Mouse (Mus musculus): ENCODE data around the gene Mmel1. TPM values are rescaled to one million over a fixed set of nuclear protein-coding genes. Genes with fewer than 3 reads are reported as not detected.
A peak's percentile ranks its signal among the peaks of the same experiment; 100 is the strongest.

The Mmel1 gene
- not detected in 2 replicates for total RNA-seq (2014; fragmentation: Nextera tagmentation)
- not detected in 2 replicates for total RNA-seq (2017)

GRCm38 (mm10) chr4:154869440-154869839 is at the start of gene Mmel1:
Mmel1 (plus strand) TSS chr4:154869585.
- ATAC-seq (replicated peaks; ENCODE audit: poor library complexity, severe bottlenecking), result no peak

GRCm38 (mm10) chr4:154825662-154826061 is 43.7 kb upstream of the Mmel1 start:
- peak; percentile 87 for ATAC-seq (replicated peaks; ENCODE audit: poor library complexity, severe bottlenecking)

GRCm38 (mm10) chr4:154826224-154826623 is 43.2 kb upstream of the Mmel1 start:
- ATAC-seq (replicated peaks; ENCODE audit: poor library complexity, severe bottlenecking), result peak; percentile 59

- no peak for ATAC-seq (replicated peaks; ENCODE audit: poor library complexity, severe bottlenecking)
Observed at GRCm38 (mm10) chr4:154827181-154827580, 42.2 kb upstream of the Mmel1 start.

- ATAC-seq (replicated peaks; ENCODE audit: poor library complexity, severe bottlenecking), result no peak
Observed at GRCm38 (mm10) chr4:154827861-154828610, 41.3 kb upstream of the Mmel1 start.

GRCm38 (mm10) chr4:154831915-154832573 is 37.3 kb upstream of the Mmel1 start:
- ATAC-seq (replicated peaks; ENCODE audit: poor library complexity, severe bottlenecking), result no peak

GRCm38 (mm10) chr4:154836183-154836915 is 33.0 kb upstream of the Mmel1 start:
- no peak for ATAC-seq (replicated peaks; ENCODE audit: poor library complexity, severe bottlenecking)

GRCm38 (mm10) chr4:154837170-154837569 is 32.2 kb upstream of the Mmel1 start, which contains the start of gene Ttc34:
Ttc34 (plus strand) TSS chr4:154837459.
- peak; percentile 92 for ATAC-seq (replicated peaks; ENCODE audit: poor library complexity, severe bottlenecking)

GRCm38 (mm10) chr4:154838741-154839140 is 30.6 kb upstream of the Mmel1 start:
- ATAC-seq (replicated peaks; ENCODE audit: poor library complexity, severe bottlenecking), result no peak

GRCm38 (mm10) chr4:154839406-154839805 is 30.0 kb upstream of the Mmel1 start:
- no peak for ATAC-seq (replicated peaks; ENCODE audit: poor library complexity, severe bottlenecking)

- ATAC-seq (replicated peaks; ENCODE audit: poor library complexity, severe bottlenecking), result no peak
Observed at GRCm38 (mm10) chr4:154852696-154853095, 16.7 kb upstream of the Mmel1 start.

GRCm38 (mm10) chr4:154853881-154854280 is 15.5 kb upstream of the Mmel1 start:
- no peak for ATAC-seq (replicated peaks; ENCODE audit: poor library complexity, severe bottlenecking)

GRCm38 (mm10) chr4:154854676-154855345 is 14.6 kb upstream of the Mmel1 start:
- peak; percentile 38; the same call in 1 of the 2 replicates for ATAC-seq (replicated peaks; ENCODE audit: poor library complexity, severe bottlenecking)

- peak; percentile 94 for ATAC-seq (replicated peaks; ENCODE audit: poor library complexity, severe bottlenecking)
Observed at GRCm38 (mm10) chr4:154855721-154856479, 13.5 kb upstream of the Mmel1 start.

- no peak for ATAC-seq (replicated peaks; ENCODE audit: poor library complexity, severe bottlenecking)
Observed at GRCm38 (mm10) chr4:154856480-154856837, 12.9 kb upstream of the Mmel1 start.

- no peak for ATAC-seq (replicated peaks; ENCODE audit: poor library complexity, severe bottlenecking)
Observed at GRCm38 (mm10) chr4:154856882-154857281, 12.5 kb upstream of the Mmel1 start.

- ATAC-seq (replicated peaks; ENCODE audit: poor library complexity, severe bottlenecking), result no peak
Observed at GRCm38 (mm10) chr4:154857366-154858240, 11.8 kb upstream of the Mmel1 start.

GRCm38 (mm10) chr4:154858601-154859000 is 10.8 kb upstream of the Mmel1 start:
- ATAC-seq (replicated peaks; ENCODE audit: poor library complexity, severe bottlenecking), result no peak

GRCm38 (mm10) chr4:154861967-154862366 is 7.4 kb upstream of the Mmel1 start:
- no peak for ATAC-seq (replicated peaks; ENCODE audit: poor library complexity, severe bottlenecking)
